Mouse (Mus musculus) left cerebral cortex, postnatal 36 days (tissue): Measurements from ENCODE around the gene Rsf1. TPM values are rescaled to one million over a fixed set of nuclear protein-coding genes. Genes with fewer than 3 reads are reported as not detected.

Experiments
- DNase-seq, 2 experiments: peaks; one replicate each; pipeline ENCODE4 v3.0.0; 2021 to 2022; ENCODE audit warnings: low spot score in 2 of 2, mixed read lengths in 1 of 2
- intact Hi-C: fragments of 180-260 bp; cut with DNase I; formaldehyde crosslinking; loops from one replicate; pipeline ENCODE4 v1.15.1; 2025
- total RNA-seq, 2 experiments: library from RNA; stranded (reverse); gene quantifications; 2 replicates each; pipeline ENCODE4 v1.2.3; 2021

Gene Rsf1
- 10 to 100 TPM; 40.6 to 50.6 TPM for total RNA-seq

GRCm38 (mm10) chr7:97579067-97579975 lies at the start of gene Rsf1, which contains the start of gene Aamdc:
Rsf1 (plus strand) TSS chr7:97579889.
Aamdc (minus strand) TSS chr7:97579497.
- intact Hi-C loops: loop anchor here (1.0 to 5.0 kb wide), 3 partner anchors 99 to 154 kb away; partner anchors contain the start of genes Clns1a and Ints4
- DNase-seq: peak; percentile 92 to 94

- intact Hi-C loops: no loop called here
- no peak for DNase-seq
Observed at GRCm38 (mm10) chr7:97535531-97535930, 44.2 kb upstream of the Rsf1 start.

- intact Hi-C loops: no loop called here
Observed at GRCm38 (mm10) chr7:97536571-97536970, 43.1 kb upstream of the Rsf1 start.

GRCm38 (mm10) chr7:97546462-97546861 lies 33.2 kb upstream of the Rsf1 start:
- DNase-seq: no peak
- intact Hi-C loops: no loop called here

More at GRCm38 (mm10) chr7:97536571-97536970, 43.1 kb upstream of the Rsf1 start:
- DNase-seq: no peak

- no peak for DNase-seq
- intact Hi-C loops: no loop called here
Observed at GRCm38 (mm10) chr7:97549301-97549700, 30.4 kb upstream of the Rsf1 start.

- intact Hi-C loops: no loop called here
- DNase-seq: no peak
Observed at GRCm38 (mm10) chr7:97550673-97551072, 29.0 kb upstream of the Rsf1 start.

- DNase-seq: no peak
- intact Hi-C loops: no loop called here
Observed at GRCm38 (mm10) chr7:97563576-97563975, 16.1 kb upstream of the Rsf1 start.

GRCm38 (mm10) chr7:97569372-97569771 lies 10.3 kb upstream of the Rsf1 start:
- intact Hi-C loops: no loop called here
- DNase-seq: no peak

- intact Hi-C loops: no loop called here
- DNase-seq: no peak
Observed at GRCm38 (mm10) chr7:97570389-97570788, 9.3 kb upstream of the Rsf1 start.

GRCm38 (mm10) chr7:97578361-97579066 lies 1.2 kb upstream of the Rsf1 start:
- DNase-seq: peak; percentile 24 to 39
- intact Hi-C loops: loop anchor here (1.0 to 5.0 kb wide), 3 partner anchors 98 to 153 kb away; partner anchors contain the start of genes Clns1a and Ints4

- DNase-seq: peak; percentile 55 to 60
- intact Hi-C loops: loop anchor here (1.0 to 5.0 kb wide), 3 partner anchors 100 to 155 kb away; partner anchors contain the start of genes Clns1a and Ints4
Observed at GRCm38 (mm10) chr7:97579976-97580842, 520 bp downstream of the Rsf1 start.

GRCm38 (mm10) chr7:97580843-97581214 lies 1.1 kb downstream of the Rsf1 start:
- intact Hi-C loops: no loop called here
- DNase-seq: peak; percentile 82

- intact Hi-C loops: no loop called here
- no peak for DNase-seq
Observed at GRCm38 (mm10) chr7:97588506-97588905, 8.8 kb downstream of the Rsf1 start.

GRCm38 (mm10) chr7:97590488-97590887 lies 10.8 kb downstream of the Rsf1 start:
- DNase-seq: no peak
- intact Hi-C loops: no loop called here

GRCm38 (mm10) chr7:97591336-97591735 lies 11.6 kb downstream of the Rsf1 start:
- intact Hi-C loops: no loop called here
- DNase-seq: no peak

- intact Hi-C loops: no loop called here
- DNase-seq: no peak
Observed at GRCm38 (mm10) chr7:97592396-97592795, 12.7 kb downstream of the Rsf1 start.

GRCm38 (mm10) chr7:97593535-97593934 lies 13.8 kb downstream of the Rsf1 start:
- no peak for DNase-seq
- intact Hi-C loops: no loop called here

GRCm38 (mm10) chr7:97598548-97598947 lies 18.9 kb downstream of the Rsf1 start:
- intact Hi-C loops: no loop called here
- DNase-seq: no peak

GRCm38 (mm10) chr7:97621346-97621745 lies 41.7 kb downstream of the Rsf1 start:
- intact Hi-C loops: no loop called here
- DNase-seq: no peak
